Mouse (Mus musculus): ENCODE measurements at regions not wholly inside any gene's neighbourhood (a gene's known extent, or its start where the extent isn't known, plus 50 kb on each side); places are given as distances from the start of the nearest gene placed in this dataset.
A peak's percentile ranks its signal among the peaks of the same experiment; 100 is the strongest.
"Not testable (repeated sequence)": the region's sequence is repeated elsewhere in the genome, so short reads cannot be mapped to it uniquely, and the experiment has no call there.

GRCm38 (mm10) chr9:97297538-97297937, 72.2 kb downstream of the Trim42 start:
- Histone ChIP-seq H3K9me3 (ENCODE audit: control insufficient read depth) (0 out of 2 replicates have a peak, but pooled peaks cover 2% of the 10 kb centered on the region), H3K36me3 (ENCODE audit: control insufficient read depth, insufficient read depth) (no peaks in the 10 kb centered on the region), H3K4me2 (replicated peaks; ENCODE audit: low read depth) (no peak overlapping the region), H3K27me3 (replicated peaks; ENCODE audit: control insufficient read depth, insufficient read depth, low read length) (no peaks in the 10 kb centered on the region), H3K27ac (ENCODE audit: low read depth, low read length) (no peak overlapping the region), H3K4me1 (replicated peaks; ENCODE audit: control insufficient read depth, insufficient read depth, low read length) (no peaks in the 10 kb centered on the region), H3K4me3 (ENCODE audit: low read depth, low read length) (no peak overlapping the region), H3K9ac (ENCODE audit: low read depth, low read length) (no peak overlapping the region)
- ATAC-seq: no peak
- TF ChIP-seq CTCF (IDR thresholded peaks at IDR 0.05; ENCODE audit: low read depth): peak; percentile 69
- 12% methylated on average over 4 of the region's 4 CpGs for WGBS

- TF ChIP-seq CTCF (IDR thresholded peaks at IDR 0.05; ENCODE audit: low read depth): peak; percentile 78
- no peak for ATAC-seq
- Histone ChIP-seq H3K9me3 (ENCODE audit: control insufficient read depth) (no peaks in the 10 kb centered on the region), H3K9ac (ENCODE audit: low read depth, low read length) (no peak overlapping the region), H3K27ac (ENCODE audit: low read depth, low read length) (no peak overlapping the region), H3K4me2 (replicated peaks; ENCODE audit: low read depth) (no peak overlapping the region), H3K4me1 (replicated peaks; ENCODE audit: control insufficient read depth, insufficient read depth, low read length) (no peaks in the 10 kb centered on the region), H3K27me3 (replicated peaks; ENCODE audit: control insufficient read depth, insufficient read depth, low read length) (no peaks in the 10 kb centered on the region), H3K36me3 (ENCODE audit: control insufficient read depth, insufficient read depth) (no peaks in the 10 kb centered on the region), H3K4me3 (ENCODE audit: low read depth, low read length) (no peak overlapping the region)
- WGBS: 28% methylated on average over 7 of the region's 7 CpGs
These were observed 74.0 kb downstream of the Trim42 start for GRCm38 (mm10) chr9:97295770-97296169.

DNA sequence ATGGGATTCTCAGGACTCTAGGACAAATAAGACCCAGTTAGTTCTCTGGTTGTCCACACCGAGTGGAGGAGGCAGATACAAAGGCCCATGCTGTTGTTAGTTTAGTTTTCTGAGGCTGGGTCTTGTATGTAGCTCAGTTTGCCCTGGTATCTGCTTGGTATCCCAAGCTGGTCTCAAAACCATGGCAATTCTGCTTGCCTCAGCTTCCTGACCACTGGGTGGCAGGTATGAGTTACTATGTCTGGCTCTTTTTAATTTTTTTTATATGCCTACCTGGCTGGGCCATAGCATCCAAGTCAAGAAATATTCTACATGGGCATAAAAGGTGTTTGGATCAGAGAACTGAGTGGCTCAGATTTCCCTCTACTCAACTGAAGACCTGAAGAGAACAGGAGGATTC, 77.9 kb downstream of the Trim42 start:
- Histone ChIP-seq H3K4me2 (replicated peaks; ENCODE audit: low read depth) (no peak overlapping the region), H3K9ac (ENCODE audit: low read depth, low read length) (no peak overlapping the region), H3K9me3 (ENCODE audit: control insufficient read depth) (no peaks in the 10 kb centered on the region), H3K4me1 (replicated peaks; ENCODE audit: control insufficient read depth, insufficient read depth, low read length) (no peaks in the 10 kb centered on the region), H3K4me3 (ENCODE audit: low read depth, low read length) (no peak overlapping the region), H3K36me3 (ENCODE audit: control insufficient read depth, insufficient read depth) (no peaks in the 10 kb centered on the region), H3K27me3 (replicated peaks; ENCODE audit: control insufficient read depth, insufficient read depth, low read length) (no peaks in the 10 kb centered on the region), H3K27ac (ENCODE audit: low read depth, low read length) (no peak overlapping the region)
- no peak for ATAC-seq
- WGBS: 71% methylated on average over 1 of the region's 1 CpGs
- TF ChIP-seq CTCF (IDR thresholded peaks at IDR 0.05; ENCODE audit: low read depth): 0 out of 2 replicates have a peak, but pooled peaks have one; percentile 30

GRCm38 (mm10) chr9:97284282-97284802, 85.4 kb downstream of the Trim42 start:
- no peaks in the 10 kb centered on the region for H3K4me1 ChIP-seq (replicated peaks; ENCODE audit: control insufficient read depth, insufficient read depth, low read length)
- 29% methylated on average over 7 of the region's 7 CpGs for WGBS
- no peak overlapping the region for H3K4me2 ChIP-seq (replicated peaks; ENCODE audit: low read depth)
- H3K27ac ChIP-seq (ENCODE audit: low read depth, low read length): no peak overlapping the region
- H3K36me3 ChIP-seq (ENCODE audit: control insufficient read depth, insufficient read depth): no peaks in the 10 kb centered on the region
- H3K9me3 ChIP-seq (ENCODE audit: control insufficient read depth): no peaks in the 10 kb centered on the region
- no peak overlapping the region for H3K9ac ChIP-seq (ENCODE audit: low read depth, low read length)
- no peaks in the 10 kb centered on the region for H3K27me3 ChIP-seq (replicated peaks; ENCODE audit: control insufficient read depth, insufficient read depth, low read length)
- TF ChIP-seq CTCF (IDR thresholded peaks at IDR 0.05; ENCODE audit: low read depth): no peak
- ATAC-seq: peak; percentile 86
- no peak overlapping the region for H3K4me3 ChIP-seq (ENCODE audit: low read depth, low read length)

DNA sequence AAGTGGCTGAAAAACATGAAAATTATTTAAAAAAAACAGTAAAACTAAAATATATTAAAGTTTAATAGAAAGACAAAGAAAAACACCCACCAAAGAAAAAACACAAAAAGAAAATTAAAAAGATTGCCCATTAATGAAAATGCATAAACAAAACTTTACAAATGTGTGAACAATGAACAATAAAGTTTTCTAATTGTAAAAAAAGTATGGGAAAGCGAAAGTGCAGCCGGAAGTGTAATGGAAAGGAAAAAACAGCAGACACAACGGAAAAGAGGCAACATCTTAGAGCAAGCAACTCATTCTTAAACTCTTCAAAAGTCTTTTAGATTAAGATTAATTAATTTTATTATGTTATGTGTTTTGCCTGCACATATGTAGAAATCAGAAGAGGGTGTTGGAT, 87.7 kb downstream of the Trim42 start:
- ATAC-seq: no peak
- Histone ChIP-seq H3K4me1 (replicated peaks; ENCODE audit: control insufficient read depth, insufficient read depth, low read length) (no peaks in the 10 kb centered on the region), H3K27ac (ENCODE audit: low read depth, low read length) (no peak overlapping the region), H3K9me3 (ENCODE audit: control insufficient read depth) (no peaks in the 10 kb centered on the region), H3K4me3 (ENCODE audit: low read depth, low read length) (no peak overlapping the region), H3K9ac (ENCODE audit: low read depth, low read length) (no peak overlapping the region), H3K27me3 (replicated peaks; ENCODE audit: control insufficient read depth, insufficient read depth, low read length) (no peaks in the 10 kb centered on the region), H3K36me3 (ENCODE audit: control insufficient read depth, insufficient read depth) (no peaks in the 10 kb centered on the region), H3K4me2 (replicated peaks; ENCODE audit: low read depth) (no peak overlapping the region)
- no peak for TF ChIP-seq CTCF (IDR thresholded peaks at IDR 0.05; ENCODE audit: low read depth)
- 85% methylated on average over 3 of the region's 3 CpGs for WGBS

GRCm38 (mm10) chr9:97275449-97275848, 94.3 kb downstream of the Trim42 start:
- not testable (repeated sequence) for H3K4me1 ChIP-seq (replicated peaks; ENCODE audit: control insufficient read depth, insufficient read depth, low read length); H3K27me3 ChIP-seq (replicated peaks; ENCODE audit: control insufficient read depth, insufficient read depth, low read length); H3K36me3 ChIP-seq (ENCODE audit: control insufficient read depth, insufficient read depth); H3K9me3 ChIP-seq (ENCODE audit: control insufficient read depth); H3K9ac ChIP-seq (ENCODE audit: low read depth, low read length); H3K27ac ChIP-seq (ENCODE audit: low read depth, low read length); H3K4me3 ChIP-seq (ENCODE audit: low read depth, low read length); ATAC-seq; H3K4me2 ChIP-seq (replicated peaks; ENCODE audit: low read depth)
- 82% methylated on average over 14 of the region's 14 CpGs for WGBS

- Histone ChIP-seq H3K4me2 (replicated peaks; ENCODE audit: low read depth) (no peak overlapping the region), H3K4me1 (replicated peaks; ENCODE audit: control insufficient read depth, insufficient read depth, low read length) (no peaks in the 10 kb centered on the region), H3K27ac (ENCODE audit: low read depth, low read length) (no peak overlapping the region), H3K36me3 (ENCODE audit: control insufficient read depth, insufficient read depth) (no peaks in the 10 kb centered on the region), H3K9me3 (ENCODE audit: control insufficient read depth) (no peaks in the 10 kb centered on the region), H3K9ac (ENCODE audit: low read depth, low read length) (no peak overlapping the region), H3K27me3 (replicated peaks; ENCODE audit: control insufficient read depth, insufficient read depth, low read length) (no peaks in the 10 kb centered on the region), H3K4me3 (ENCODE audit: low read depth, low read length) (no peak overlapping the region)
- no peak for TF ChIP-seq CTCF (IDR thresholded peaks at IDR 0.05; ENCODE audit: low read depth)
- 77% methylated on average over 7 of the region's 7 CpGs for WGBS
- no peak for ATAC-seq
These were observed 95.9 kb downstream of the Trim42 start for GRCm38 (mm10) chr9:97273891-97274290.
